Mouse (Mus musculus) common myeloid progenitor, adult 5-6 weeks (primary cell): ENCODE data around the gene Slc39a10. TPM values are rescaled to one million over a fixed set of nuclear protein-coding genes. Genes with fewer than 3 reads are reported as not detected.

ENCODE experiments used
- ATAC-seq: replicated peaks from 2 replicates; pipeline ENCODE4 v1.8.0; 2016; ENCODE audit warnings: low read depth, mild to moderate bottlenecking, moderate TSS enrichment, inconsistent platforms; ENCODE audit not compliant: poor library complexity, severe bottlenecking
- total RNA-seq: library from RNA; stranded (forward); fragments of 200-1000, 187-1606 nt; gene quantifications from 2 replicates; pipeline ENCODE4 v1.2.3, GENCODE M21; 2017

The Slc39a10 gene
- total RNA-seq, 1 experiment from 2014 or later, result 31.7 TPM

DNA sequence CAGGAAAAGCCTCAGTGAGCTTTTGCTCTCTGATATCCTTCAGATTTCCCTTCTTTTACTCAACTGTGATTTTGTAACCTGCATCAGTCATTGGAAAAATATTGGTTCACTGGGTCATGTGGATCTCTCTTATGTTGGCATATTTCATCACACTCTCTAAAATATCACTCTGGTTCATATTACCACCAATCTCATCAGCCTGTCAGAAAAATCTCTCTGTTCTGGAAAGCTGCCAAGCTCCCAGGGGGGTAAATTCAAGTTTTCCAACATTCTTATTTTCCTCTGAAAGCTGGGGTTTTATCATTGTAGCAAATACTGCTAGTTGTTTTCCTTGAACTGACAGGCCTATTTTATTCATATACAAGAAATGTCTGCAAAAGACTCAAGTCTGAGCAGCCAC is 22.9 kb downstream of the Slc39a10 start:
- no peak for ATAC-seq

DNA sequence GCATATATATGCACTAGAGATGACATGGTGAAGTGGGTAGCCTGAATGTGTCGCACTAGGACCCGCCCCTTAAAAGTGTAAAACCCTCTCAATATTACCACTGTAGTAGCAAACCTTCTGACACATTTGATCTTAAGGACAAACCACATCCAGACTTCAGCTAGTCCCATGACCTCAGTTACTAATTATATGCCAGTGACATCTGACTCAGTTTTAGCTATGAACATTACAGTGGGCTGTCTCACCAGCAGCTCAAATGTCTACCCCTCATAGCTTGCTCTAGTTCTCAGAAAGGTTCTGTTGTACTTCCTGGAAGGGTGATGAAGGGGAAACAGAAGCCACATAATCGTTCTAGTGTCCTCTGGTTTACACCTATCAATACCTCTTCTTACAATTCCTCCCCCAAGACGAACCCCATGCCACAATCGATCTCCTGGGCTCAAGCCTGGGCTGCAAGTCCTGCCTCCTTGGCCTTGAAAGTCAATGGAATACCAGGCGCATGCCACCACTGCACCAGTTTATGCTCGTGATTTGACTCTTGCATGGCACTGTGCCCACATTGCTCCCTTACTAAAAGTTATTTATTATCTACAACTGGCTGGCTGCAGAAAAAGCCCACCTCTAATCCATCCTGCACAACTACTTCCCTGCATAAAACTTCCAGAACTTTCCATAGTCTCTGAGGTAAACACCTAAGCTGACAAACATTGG is 28.3 kb downstream of the Slc39a10 start:
- ATAC-seq, result 0 out of 2 replicates have a peak, but pooled peaks have one; percentile 15

DNA sequence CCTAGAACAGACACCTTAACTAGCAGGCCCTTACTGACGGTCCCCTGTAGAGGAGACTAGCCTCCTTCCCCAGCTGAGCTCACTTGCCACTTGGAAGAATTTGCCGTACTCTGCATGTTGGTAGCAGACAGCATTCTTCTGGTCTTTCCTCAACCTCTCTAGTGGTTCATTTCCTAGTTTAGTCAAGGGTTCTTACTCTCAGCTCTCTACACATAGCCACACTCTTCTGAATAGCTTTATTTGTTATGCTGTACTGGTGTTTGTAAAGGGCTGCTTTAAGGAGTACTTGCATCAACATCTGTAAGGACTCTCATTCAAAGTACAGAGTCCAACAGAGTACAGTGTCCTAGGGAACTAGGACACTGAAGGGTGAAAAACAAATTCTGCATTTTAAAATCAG is 29.2 kb downstream of the Slc39a10 start:
- ATAC-seq, result no peak

DNA sequence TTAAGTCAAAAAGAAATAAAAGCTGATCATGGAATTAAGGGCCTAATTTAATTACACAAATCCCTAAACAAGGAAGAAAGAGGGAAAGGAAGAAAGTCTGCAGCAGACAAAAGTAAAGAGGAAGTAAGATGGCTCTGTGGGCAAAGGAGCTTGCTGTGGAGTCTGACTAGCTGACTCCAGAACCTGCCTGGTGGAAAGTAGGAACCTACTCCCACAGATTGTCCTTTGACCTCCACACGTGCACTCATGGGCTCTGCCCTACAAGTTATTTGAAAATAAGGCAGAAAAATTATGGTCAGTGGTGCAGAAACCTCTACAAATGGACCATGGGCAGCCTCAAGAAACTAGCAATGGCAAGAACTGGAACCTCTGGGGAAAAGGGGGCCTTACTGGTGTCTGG is 32.6 kb downstream of the Slc39a10 start:
- ATAC-seq, result peak; percentile 79

DNA sequence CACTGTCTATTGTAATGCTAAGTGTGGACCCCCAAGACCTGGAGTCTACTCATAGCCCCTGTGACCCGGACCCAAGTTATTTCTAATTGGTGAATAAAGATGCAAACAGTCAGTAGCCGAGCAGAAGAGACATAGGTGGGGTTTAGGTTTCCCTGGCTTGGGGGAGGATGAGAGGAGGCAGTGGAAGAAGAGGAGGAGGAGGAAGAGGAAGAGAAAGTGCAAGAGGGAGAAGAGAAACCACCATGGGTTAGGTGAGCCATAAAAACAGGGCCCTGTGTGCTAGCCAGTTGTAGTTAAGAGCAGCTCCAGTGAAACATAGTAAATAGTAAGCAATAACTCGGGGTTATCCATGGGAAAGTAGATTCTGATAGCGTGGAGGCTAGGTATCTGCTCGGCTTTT is 34.1 kb downstream of the Slc39a10 start:
- no peak for ATAC-seq

DNA sequence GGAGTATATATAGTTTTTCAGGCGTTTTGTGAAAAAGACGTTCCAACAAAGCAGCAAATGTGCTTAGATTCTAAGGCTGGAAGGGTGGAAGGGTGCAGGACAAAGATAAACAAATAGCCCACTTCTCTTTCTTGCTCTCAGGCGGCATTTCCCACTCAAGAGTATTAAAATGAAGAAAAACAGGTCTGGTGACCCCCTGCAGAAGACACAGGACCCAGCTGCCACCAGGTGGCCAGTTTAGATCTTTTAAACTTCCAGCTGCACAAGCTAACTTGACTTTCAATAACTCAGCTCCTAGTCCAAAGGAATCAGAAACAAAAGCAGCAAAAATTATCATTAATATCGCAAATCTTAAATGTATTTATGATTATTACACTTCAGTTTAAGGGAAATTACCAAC is 36.2 kb downstream of the Slc39a10 start:
- ATAC-seq, result no peak

DNA sequence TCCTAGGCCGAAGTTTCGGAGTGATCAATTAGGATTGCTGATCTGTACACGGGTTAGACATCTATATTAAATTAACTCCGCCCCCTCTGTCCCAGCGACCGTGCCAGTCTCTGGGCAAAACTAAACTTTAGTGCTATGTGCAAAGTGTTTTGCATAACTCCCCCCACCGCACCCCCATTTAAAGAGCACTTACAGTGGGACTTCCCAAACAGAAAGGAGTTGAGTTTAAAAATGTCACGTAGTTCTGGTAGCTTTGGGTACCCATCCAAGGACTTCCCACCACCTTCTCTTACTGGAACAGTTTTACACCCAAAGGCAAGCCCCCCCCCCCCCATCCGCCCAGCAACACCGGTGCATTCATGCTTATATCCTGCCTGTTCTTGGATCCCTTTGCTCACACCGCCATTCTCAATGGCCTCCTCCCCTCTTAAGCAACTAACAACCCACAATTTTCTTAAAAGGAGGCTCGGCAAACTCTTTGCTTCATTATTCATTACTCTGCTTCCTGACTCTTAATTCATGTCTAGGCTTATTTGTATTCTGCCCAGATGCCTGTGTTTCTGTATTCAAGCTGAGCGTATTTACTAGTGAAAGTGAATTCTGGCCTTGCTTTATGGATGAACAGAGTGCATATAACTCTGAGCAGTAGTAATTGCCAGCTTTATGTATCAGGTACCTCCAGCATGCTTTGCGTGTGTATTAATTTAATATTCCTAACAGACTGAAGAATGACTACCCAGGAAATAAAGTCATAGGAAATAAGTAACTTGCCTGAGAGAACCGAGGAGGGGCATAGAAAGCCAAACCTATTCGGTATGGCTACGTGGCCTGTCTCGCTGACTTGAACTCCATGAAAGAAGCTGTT is 38.4 kb downstream of the Slc39a10 start:
- peak; percentile 52 for ATAC-seq

DNA sequence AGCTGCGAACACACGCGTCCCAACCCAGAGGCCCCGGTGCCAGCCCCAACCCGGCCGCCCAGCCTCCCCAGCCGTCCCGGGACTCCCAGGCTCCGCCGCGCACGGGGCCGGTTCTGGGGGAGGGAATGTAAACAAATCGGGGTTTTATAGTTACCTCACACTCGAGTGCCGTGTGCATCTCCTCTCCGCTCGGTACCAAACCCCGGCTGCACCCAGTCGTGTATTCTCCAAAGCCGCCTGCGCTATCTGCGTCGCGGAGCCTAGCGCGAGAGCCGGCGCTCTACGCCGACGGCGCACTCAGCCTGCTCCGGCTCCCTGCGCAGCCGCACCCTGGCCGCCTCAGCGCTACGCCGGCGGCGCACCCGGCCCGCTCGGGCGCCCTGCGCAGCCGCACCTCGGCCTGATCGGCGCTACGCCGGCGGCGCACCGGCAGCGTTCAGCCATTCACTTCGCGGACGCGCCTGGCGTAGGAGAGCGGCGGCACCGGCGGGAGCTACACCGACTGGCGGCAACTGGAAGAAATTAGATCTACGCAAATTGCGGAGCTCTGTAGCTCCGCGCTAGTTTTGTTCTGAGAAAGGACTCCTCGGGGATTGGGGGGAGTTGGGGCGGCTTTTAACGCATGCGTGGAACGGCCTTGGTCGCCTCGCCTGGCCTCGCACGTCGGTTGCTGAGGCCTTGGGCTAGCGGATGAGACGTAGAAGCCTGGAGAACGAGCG is 39.2 kb downstream of the Slc39a10 start:
- ATAC-seq, result peak; percentile 64

DNA sequence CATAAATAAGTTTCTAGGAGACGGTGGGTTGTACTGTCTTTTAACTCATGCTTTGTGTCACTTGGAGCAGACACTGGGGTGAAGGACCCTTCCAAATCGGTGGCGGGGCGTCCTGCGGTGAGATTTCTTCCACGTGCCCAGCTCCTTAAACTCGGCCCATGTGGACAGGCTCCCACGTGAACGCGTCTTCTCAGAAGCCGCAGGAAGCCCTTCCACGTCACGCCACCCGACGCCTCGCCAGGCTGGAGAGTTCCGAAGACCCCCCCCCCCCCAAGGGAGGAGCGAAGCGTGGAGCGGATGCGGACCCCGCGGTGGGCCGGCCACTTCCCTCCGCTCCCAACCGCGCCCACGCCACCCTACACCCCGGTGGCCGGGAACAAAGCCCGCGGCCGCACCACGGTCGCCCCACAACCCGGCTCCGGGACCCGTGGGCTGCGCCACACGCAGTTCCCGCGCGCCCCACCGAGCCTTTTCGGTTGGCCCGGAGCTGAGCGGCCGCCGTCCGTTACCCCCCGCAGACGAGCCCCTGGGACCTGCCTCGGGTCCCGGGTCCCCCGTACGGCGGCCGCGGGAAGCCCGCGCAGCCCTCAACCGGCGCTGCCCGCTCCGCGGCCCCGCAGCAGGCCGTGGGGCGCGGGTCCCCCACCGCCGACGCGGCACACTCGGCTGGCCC is 39.9 kb downstream of the Slc39a10 start:
- ATAC-seq, result peak; percentile 43

DNA sequence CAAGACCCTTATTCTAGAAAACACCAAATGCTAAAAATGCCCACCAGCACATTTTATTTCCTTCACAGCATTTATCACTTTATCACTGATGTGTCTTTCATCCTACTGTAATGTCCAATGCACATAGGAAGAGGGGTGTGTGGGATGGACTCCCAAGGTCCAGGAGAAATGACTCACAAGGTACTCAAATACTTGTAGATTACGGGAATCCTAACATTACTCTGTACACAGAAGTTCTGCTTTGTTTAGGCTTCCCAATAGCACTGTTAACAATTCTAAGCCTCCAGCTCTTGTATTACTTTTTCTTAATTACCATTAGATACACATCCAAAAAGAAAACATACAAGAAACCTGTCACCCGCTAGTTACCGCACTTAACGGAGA is 40.4 kb downstream of the Slc39a10 start:
- no peak for ATAC-seq

DNA sequence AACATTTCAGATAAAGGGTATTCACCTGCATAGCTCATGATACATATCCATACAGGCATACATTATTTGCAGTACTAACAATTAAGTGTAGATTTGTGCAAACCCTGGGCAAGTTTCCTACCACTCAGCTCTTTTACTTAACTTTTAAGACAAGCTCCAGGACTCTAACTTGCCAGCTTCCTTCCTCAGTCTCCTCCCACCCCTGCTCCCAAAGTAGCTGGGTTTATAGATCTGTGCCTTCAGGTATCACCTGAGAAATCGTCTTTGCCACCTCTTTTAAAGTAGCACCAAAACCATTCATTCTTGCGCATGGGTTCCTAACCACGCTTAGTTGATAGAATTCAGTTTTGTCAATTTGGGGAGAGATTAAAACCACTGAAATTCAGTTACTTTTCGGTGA is 41.1 kb downstream of the Slc39a10 start:
- ATAC-seq, result no peak

DNA sequence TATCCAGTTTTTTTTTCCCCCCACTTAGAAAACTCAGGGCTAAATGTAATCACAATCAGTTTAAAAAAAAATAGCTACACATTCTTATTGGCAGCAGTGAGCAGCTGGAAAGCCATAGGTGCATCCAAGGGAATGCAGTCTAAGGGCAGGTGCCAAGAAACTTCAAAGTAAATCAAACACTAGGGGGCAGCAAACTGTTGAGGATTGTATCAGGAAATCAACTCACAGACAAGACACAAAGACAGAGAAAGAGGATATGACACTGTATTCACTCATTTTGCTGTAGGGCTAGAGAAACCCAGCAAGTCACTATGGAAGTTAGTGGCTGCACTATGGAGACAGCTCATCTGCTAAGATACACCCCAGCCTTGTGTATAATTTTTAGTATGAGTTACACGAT is 42.9 kb downstream of the Slc39a10 start:
- ATAC-seq, result peak; percentile 30

DNA sequence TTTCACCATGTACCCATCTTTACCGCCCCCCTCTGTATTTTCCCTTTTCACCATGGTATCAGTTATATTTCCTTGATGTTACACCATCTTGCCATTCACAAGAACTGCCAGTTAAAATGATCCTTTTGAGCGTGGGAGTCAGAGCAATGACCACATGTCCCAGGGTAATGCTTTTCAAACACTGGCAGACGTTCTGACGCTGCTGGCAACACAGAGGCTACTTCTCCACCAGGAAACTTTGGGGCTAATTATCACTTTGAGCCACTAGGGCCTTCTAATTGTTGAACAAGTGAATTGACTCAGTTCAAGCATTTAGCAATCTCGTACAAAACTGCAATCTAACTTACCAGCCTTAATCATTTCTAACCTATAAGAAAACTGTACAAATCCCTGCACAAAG is 47.4 kb downstream of the Slc39a10 start:
- no peak for ATAC-seq

DNA sequence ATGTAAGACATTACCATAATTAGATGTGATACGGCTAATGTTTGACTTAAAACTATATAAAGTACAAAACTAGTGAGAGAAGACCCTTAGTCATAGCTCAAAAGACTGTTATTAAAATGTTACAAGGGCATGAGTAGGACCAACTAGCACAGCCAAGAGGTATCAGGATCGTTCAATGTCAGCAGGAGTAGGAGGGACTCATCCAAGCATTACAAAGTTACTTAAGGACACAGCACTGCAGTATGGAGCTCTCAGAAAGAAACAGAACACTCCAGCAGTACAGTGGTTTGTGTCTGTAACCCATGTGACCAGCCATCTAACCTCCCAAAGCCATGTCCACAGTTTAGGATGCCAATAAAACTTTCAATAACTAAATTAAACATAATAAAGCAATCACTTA is 48.4 kb downstream of the Slc39a10 start:
- ATAC-seq, result no peak

DNA sequence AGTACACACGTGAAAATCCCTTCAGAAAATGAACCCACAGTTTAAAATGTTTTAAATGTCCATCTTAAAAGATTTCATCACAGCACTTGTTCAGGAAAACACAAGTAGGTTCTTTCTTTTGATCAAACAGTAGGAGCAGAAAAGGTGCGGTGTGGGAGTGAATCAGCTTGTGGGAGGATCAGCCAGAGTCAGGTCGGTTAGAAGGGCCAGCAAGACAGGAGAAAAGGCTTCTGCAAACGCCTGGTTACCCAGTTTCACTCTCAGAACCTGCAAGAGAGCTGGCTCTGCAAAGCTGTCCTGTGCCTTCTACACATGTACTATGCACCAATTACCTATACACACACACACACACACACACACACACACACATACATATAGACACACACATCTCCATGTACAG is 49.2 kb downstream of the Slc39a10 start:
- no peak for ATAC-seq

DNA sequence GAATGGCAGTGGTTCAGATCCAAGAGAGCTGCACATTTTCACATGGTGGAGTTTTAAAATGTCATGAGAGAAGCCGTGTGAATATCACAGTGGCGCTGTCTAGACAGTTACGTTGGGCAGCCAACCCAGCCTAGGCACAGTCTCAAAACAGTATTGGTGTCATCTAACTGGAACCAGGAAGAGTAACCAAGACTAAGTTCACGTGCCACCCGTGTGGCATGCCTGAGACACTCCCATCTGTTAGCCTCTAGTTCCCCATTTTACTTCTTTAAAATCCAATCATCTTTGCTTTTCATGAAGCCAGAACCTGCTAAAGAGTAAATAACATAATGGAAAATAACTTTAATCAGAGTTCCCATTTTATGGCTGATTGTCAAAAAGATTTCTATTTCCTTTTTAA is 60.7 kb downstream of the Slc39a10 start:
- ATAC-seq, result peak; percentile 77

DNA sequence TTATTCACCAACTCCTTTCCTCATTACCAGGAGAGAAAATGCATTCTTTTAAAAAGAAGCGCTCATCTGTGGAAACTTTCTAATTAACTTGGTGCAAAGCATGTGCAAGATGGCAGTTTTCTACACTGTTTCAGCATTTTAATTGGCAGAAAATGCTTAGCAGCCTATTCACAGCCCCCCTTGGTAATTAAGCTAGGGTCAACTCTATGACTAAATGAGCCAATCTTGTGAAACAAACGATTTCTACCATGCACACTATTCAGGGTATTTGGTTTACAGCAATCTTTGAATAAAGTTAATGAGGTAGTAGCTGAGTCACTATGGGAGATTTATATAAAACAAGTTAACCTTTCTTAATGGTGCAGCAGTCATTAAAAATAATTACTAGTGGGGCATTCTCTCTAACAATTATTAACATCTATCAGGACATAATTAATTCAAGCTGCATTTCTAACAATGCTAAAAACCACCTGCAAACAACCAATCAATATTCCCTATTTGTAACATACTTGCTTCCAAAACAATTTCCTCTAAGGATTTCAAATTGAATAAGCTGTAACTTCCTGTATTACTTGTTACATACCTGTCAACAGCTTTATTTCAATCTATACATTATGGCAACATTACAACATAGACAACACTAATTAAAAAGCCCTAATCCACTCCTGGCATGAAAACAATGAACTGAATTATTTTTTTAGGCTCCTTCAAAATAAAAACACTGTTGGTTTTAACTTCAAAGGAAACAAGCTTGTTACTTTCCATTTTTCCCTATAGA is 62.4 kb downstream of the Slc39a10 start:
- no peak for ATAC-seq

DNA sequence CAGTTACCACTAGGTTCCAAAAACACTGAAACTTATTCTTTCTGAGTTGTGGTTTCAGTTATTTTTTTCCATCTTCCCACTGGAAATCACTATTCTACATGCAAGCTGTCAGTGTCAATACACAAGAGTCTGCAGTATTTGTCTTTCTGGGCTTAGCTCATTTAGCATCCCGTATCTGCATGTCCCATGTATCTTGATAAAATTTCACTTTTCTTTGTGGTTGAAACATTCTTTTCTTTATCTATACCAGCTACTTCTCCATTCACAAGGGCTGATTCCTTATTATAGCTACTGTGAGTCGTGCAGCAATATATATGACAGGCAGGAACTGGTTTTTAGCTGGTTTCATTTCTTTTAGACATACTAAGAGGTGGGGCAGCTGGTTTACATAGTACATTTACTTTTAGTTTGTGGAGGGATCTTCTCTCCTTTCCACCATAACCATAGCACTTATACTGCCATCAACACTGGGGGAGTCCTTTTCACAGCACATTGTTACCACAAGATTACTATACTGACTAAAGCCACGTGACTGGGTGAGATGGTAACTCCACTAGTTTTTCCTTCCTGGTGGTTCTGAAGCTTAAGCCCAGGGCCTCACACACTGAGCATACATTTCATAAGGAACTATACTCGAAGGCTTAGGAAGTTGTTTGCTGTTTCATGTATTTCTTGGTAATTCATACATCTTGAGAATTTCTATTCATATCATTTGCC is 70.2 kb downstream of the Slc39a10 start:
- ATAC-seq, result peak; percentile 29

DNA sequence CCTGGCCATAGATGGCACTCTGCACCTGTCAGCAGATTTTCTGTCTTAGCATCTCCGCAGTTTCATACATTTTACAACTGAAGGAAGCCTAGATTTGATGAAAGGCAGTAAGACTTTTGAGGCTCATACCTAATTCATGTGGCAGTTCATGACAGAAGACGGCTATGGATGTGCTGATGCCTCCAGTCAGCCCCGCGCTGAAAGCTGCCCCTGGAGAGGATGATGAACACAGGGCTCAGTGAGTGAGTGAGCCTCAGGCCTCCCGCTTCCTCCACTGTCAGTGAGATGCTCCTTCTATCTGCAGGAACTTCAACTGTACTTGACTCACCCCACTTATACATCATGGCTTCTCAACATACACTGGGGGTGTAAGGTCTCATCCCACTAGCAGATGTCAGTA is 74.7 kb downstream of the Slc39a10 start:
- no peak for ATAC-seq
